Mouse (Mus musculus) midbrain, embryonic 12.5 days (tissue): Measurements from ENCODE around the gene Gm6268. TPM values are rescaled to one million over a fixed set of nuclear protein-coding genes. Genes with fewer than 3 reads are reported as not detected.

Source experiments
- ATAC-seq: fragments of 200-750 bp; cut with Nextera tagmentation; 2 replicates; pipeline ENCODE4 v1.8.0; 2017; ENCODE audit warnings: low read depth, moderate TSS enrichment, moderate library complexity; ENCODE audit not compliant: low FRiP score
- H3K27ac ChIP-seq: fragments of 300-500 bp; sonication (generic); replicated peaks from 2 replicates; pipeline ENCODE4 v1.5.1; 2016; ENCODE audit warnings: mild to moderate bottlenecking
- H3K27me3 ChIP-seq: fragments of 300-500 bp; sonication (generic); 2 replicates; pipeline ENCODE4 v1.6.1; 2016; ENCODE audit warnings: mild to moderate bottlenecking
- H3K36me3 ChIP-seq: fragments of 300-500 bp; sonication (generic); 2 replicates; pipeline ENCODE4 v1.6.1; 2016
- H3K4me1 ChIP-seq: fragments of 300-500 bp; sonication (generic); 2 replicates; pipeline ENCODE4 v1.6.1; 2016
- H3K4me2 ChIP-seq: fragments of 300-500 bp; sonication (generic); replicated peaks from 2 replicates; pipeline ENCODE4 v1.6.1; 2016; ENCODE audit warnings: mild to moderate bottlenecking, moderate library complexity
- H3K4me3 ChIP-seq: fragments of 300-500 bp; sonication (generic); 2 replicates; pipeline ENCODE4 v1.5.1; 2016; ENCODE audit warnings: mild to moderate bottlenecking
- H3K9ac ChIP-seq: fragments of 300-500 bp; sonication (generic); replicated peaks from 2 replicates; pipeline ENCODE4 v1.6.1; 2016; ENCODE audit warnings: mild to moderate bottlenecking, moderate library complexity
- H3K9me3 ChIP-seq: fragments of 300-500 bp; sonication (generic); 2 replicates; pipeline ENCODE4 v1.6.1; 2016; ENCODE audit warnings: mild to moderate bottlenecking
- WGBS: fragments of 180-500 bp; shearing (Covaris S2); methylation state at CpG from one replicate; pipeline ENCODE4 v1.1.7; 2016; 5-methylcytosine and 5-hydroxymethylcytosine counted together
- polyA plus RNA-seq: library from polyadenylated mRNA; unstranded; fragments of >200 nt; fragmentation: Nextera tagmentation; extraction: Ambion mirVana; gene quantifications from 2 replicates; pipeline ENCODE4 v1.2.1, GENCODE M21; 2016

The Gm6268 gene
- polyA plus RNA-seq, result not detected in 2 replicates

DNA sequence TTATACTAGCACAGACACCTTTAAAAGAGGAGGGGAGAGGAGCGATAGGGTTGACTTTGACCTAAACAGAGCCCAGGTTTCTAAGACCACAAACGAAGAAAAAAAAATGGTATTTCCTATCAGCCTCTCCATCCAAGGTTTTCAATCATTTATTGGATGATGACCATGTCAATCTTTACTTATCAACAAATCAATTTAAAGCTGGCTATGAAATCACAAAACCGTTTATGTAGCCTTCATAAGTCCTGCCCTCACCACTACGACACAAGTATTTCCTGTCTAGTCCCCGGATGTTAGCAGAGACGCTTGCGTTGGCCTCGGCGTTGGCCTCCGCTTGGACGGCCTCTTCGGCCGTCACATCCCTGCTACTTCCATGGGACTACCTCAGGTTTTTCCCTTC, at the start of gene Gm6268:
TSS of gene Gm6268 (plus strand) at position 301 of the 400 bp plus-strand sequence.
- WGBS, result 93% methylated on average over 13 of the region's 13 CpGs
- no peaks in the 10 kb centered on the region for H3K4me1 ChIP-seq
- no peak within 1 kb of the TSS for H3K4me3 ChIP-seq
- no peak within 1 kb of the TSS for H3K27ac ChIP-seq
- no peaks in the 10 kb centered on the region for H3K9me3 ChIP-seq
- H3K4me2 ChIP-seq, result no peak within 1 kb of the TSS
- ATAC-seq, result no peak
- no peak within 1 kb of the TSS for H3K9ac ChIP-seq
- H3K27me3 ChIP-seq, result no peaks in the 10 kb centered on the region
- no peaks in the 10 kb centered on the region for H3K36me3 ChIP-seq

GRCm38 (mm10) chrX:36352446-36352845, 48.6 kb upstream of the Gm6268 start:
- ATAC-seq, result no peak
- WGBS, result 61% methylated on average over 3 of the region's 3 CpGs

DNA sequence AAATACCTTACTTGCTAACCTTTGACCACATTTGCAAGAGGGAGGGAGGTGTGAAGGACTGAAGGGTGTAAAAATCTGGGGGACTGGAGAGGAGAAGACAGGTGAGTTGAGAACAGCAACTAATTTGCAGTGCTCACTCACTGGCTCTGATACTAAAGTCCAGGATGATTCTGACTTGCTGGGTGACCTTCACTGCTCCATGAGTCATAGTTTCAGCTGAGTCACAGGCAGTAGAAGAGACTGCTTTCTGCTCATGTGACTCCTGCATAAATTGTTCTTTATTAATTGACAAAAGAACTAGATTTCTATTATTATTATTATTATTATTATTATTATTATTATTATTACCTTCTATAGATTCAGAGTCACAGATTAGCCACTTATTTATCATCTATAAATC, 15.7 kb upstream of the Gm6268 start:
- no peak overlapping the region for H3K9ac ChIP-seq
- no peak overlapping the region for H3K27ac ChIP-seq
- H3K4me1 ChIP-seq, result no peaks in the 10 kb centered on the region
- no peak overlapping the region for H3K4me2 ChIP-seq
- H3K4me3 ChIP-seq, result no peak overlapping the region
- no peaks in the 10 kb centered on the region for H3K27me3 ChIP-seq
- H3K36me3 ChIP-seq, result no peaks in the 10 kb centered on the region
- H3K9me3 ChIP-seq, result no peaks in the 10 kb centered on the region
- no peak for ATAC-seq

More at GRCm38 (mm10) chrX:36352446-36352845, 48.6 kb upstream of the Gm6268 start:
- Histone ChIP-seq H3K4me3 (no peak overlapping the region), H3K9ac (no peak overlapping the region), H3K4me1 (no peaks in the 10 kb centered on the region), H3K36me3 (no peaks in the 10 kb centered on the region), H3K9me3 (no peaks in the 10 kb centered on the region), H3K27me3 (no peaks in the 10 kb centered on the region), H3K27ac (no peak overlapping the region), H3K4me2 (no peak overlapping the region)

DNA sequence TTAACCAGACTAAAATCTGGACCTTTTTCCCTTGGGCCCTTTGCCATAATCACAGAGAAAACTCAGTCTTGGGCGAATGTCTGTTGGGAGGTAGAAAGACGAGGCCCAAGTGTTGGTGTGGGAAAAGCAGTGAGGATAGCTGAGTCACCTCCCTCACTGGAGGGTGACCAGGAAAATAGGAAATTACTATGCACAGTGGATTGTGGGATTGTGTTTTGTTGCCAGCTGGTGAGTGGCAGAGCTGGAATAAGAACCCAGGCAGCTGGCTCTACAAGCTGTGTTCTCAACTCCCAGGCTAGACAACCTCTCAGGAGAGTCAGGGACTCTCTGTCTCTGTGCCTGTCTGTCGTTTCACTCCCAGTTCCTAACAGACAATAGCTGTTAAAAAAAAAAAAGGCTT, 11.1 kb upstream of the Gm6268 start:
- no peak overlapping the region for H3K4me3 ChIP-seq
- no peak overlapping the region for H3K9ac ChIP-seq
- no peak for ATAC-seq
- no peaks in the 10 kb centered on the region for H3K4me1 ChIP-seq
- 61% methylated on average over 3 of the region's 3 CpGs for WGBS
- H3K9me3 ChIP-seq, result no peaks in the 10 kb centered on the region
- H3K4me2 ChIP-seq, result no peak overlapping the region
- H3K36me3 ChIP-seq, result no peaks in the 10 kb centered on the region
- H3K27ac ChIP-seq, result no peak overlapping the region
- H3K27me3 ChIP-seq, result no peaks in the 10 kb centered on the region

- ATAC-seq, result no peak
- H3K9me3 ChIP-seq, result no peaks in the 10 kb centered on the region
Measured at GRCm38 (mm10) chrX:36390503-36390902, 10.6 kb upstream of the Gm6268 start.

DNA sequence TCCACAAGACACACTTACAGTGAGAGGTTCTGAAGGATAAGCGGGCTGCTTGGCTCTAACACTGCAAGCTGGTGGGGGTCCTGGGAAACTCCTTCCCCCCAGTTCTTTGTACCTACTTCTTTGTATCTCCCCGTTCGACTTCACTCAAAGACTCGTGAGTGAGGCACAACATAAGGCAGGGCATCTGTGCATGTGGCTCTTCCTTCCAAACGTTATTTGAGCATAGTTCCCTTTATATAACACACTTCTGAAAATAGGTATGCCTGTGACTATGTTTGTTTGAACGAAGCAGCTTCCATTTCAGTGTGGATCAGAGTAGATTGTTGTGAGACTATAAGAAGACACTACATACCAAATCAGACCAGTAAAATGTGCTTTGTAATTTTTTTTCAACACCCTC, 8.4 kb upstream of the Gm6268 start:
- Histone ChIP-seq H3K36me3 (no peaks in the 10 kb centered on the region), H3K4me2 (no peak overlapping the region), H3K9me3 (no peaks in the 10 kb centered on the region), H3K9ac (no peak overlapping the region), H3K27me3 (no peaks in the 10 kb centered on the region), H3K4me3 (no peak overlapping the region), H3K27ac (no peak overlapping the region), H3K4me1 (no peaks in the 10 kb centered on the region)
- ATAC-seq, result no peak
- WGBS, result 66% methylated on average over 6 of the region's 6 CpGs

More at GRCm38 (mm10) chrX:36390503-36390902, 10.6 kb upstream of the Gm6268 start:
- no peak overlapping the region for H3K27ac ChIP-seq
- no peaks in the 10 kb centered on the region for H3K4me1 ChIP-seq
- H3K9ac ChIP-seq, result no peak overlapping the region
- H3K27me3 ChIP-seq, result no peaks in the 10 kb centered on the region
- no peak overlapping the region for H3K4me2 ChIP-seq
- no peaks in the 10 kb centered on the region for H3K36me3 ChIP-seq
- 77% methylated on average over 2 of the region's 2 CpGs for WGBS
- no peak overlapping the region for H3K4me3 ChIP-seq

DNA sequence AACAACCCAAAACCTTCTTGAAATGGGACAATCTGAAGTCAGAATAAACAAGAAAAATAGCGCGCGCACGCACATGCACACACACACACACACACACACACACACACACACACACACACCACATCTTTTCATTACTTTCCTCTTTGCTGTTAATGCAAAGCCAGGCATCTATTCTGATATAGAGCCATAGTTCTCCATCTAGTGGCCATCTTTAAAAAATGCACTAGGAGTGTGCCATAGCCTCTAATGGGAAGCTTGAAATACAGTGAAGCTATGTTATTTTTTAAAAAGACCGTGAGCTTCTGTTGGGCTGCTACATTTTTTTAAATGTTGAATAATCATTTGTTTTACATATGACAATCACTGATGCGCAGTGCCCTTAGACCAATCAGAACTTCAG, 7.8 kb upstream of the Gm6268 start:
- Histone ChIP-seq H3K27me3 (no peaks in the 10 kb centered on the region), H3K4me1 (no peaks in the 10 kb centered on the region), H3K4me3 (no peak overlapping the region), H3K27ac (no peak overlapping the region), H3K9ac (no peak overlapping the region), H3K9me3 (no peaks in the 10 kb centered on the region), H3K4me2 (no peak overlapping the region), H3K36me3 (no peaks in the 10 kb centered on the region)
- ATAC-seq, result no peak
- WGBS, result 48% methylated on average over 6 of the region's 6 CpGs

- no peak overlapping the region for H3K9ac ChIP-seq
- no peaks in the 10 kb centered on the region for H3K4me1 ChIP-seq
- H3K4me2 ChIP-seq, result no peak overlapping the region
- H3K27me3 ChIP-seq, result no peaks in the 10 kb centered on the region
- no peaks in the 10 kb centered on the region for H3K9me3 ChIP-seq
- H3K4me3 ChIP-seq, result no peak overlapping the region
- H3K27ac ChIP-seq, result no peak overlapping the region
- 73% methylated on average over 6 of the region's 6 CpGs for WGBS
- no peak for ATAC-seq
- no peaks in the 10 kb centered on the region for H3K36me3 ChIP-seq
Measured at GRCm38 (mm10) chrX:36402316-36402715, 1.2 kb downstream of the Gm6268 start.

DNA sequence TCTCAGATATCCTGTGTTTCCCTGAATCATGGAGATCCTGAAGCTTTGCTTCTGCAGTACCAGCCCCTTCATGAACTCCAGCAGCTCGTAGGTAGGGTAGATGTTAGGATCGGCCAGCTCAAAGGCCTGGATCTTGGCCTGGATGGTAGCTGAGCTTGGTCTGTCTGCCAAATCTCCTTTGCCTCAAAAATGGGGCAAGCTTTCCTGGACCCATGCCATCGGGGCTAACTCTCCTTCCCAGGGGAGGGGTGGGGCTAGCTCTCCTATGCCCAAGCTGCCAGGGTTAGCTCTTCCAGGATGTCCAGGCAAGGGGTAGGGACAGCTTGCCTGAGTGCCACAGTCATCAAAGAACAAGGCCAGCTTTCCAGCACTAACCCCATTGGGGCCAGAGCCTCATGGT, 18.1 kb downstream of the Gm6268 start:
- no peaks in the 10 kb centered on the region for H3K9me3 ChIP-seq
- H3K9ac ChIP-seq, result no peak overlapping the region
- H3K4me3 ChIP-seq, result no peak overlapping the region
- WGBS, result 88% methylated on average over 3 of the region's 3 CpGs
- H3K27ac ChIP-seq, result no peak overlapping the region
- ATAC-seq, result no peak
- H3K36me3 ChIP-seq, result no peaks in the 10 kb centered on the region
- H3K27me3 ChIP-seq, result no peaks in the 10 kb centered on the region
- no peak overlapping the region for H3K4me2 ChIP-seq
- H3K4me1 ChIP-seq, result no peaks in the 10 kb centered on the region

DNA sequence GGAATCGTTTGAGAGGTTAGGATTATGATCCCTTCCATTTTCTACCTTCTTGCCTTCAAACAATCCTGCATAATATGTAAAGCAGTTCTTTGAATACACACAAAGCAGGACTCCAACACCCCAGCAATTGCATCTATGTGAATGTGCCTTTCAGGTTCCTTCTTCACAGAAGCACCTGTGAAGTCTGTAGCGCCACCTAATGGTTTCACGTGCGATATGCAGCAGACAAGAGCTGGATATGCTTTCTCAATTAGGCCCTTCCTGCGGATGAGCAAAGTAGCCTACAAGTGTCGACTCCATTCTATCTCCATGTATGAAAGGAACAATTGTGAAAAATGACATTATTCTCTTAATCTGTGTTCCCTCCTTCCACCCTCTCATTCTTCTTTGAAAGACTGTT, 33.9 kb downstream of the Gm6268 start:
- Histone ChIP-seq H3K36me3 (no peaks in the 10 kb centered on the region), H3K27ac (no peak overlapping the region), H3K27me3 (no peaks in the 10 kb centered on the region), H3K4me3 (no peak overlapping the region), H3K4me1 (no peaks in the 10 kb centered on the region), H3K9ac (no peak overlapping the region), H3K4me2 (no peak overlapping the region), H3K9me3 (no peaks in the 10 kb centered on the region)
- WGBS, result 45% methylated on average over 6 of the region's 6 CpGs
- no peak for ATAC-seq

- H3K4me2 ChIP-seq, result no peak overlapping the region
- H3K27me3 ChIP-seq, result no peaks in the 10 kb centered on the region
- H3K36me3 ChIP-seq, result no peaks in the 10 kb centered on the region
- no peak overlapping the region for H3K9ac ChIP-seq
- H3K4me3 ChIP-seq, result no peak overlapping the region
- H3K9me3 ChIP-seq, result no peaks in the 10 kb centered on the region
- WGBS, result 94% methylated on average over 1 of the region's 1 CpGs
- no peak overlapping the region for H3K27ac ChIP-seq
- no peaks in the 10 kb centered on the region for H3K4me1 ChIP-seq
- ATAC-seq, result no peak
Measured at GRCm38 (mm10) chrX:36437932-36438331, 36.9 kb downstream of the Gm6268 start.
